Mouse (Mus musculus) layer of hippocampus, adult 9-10 months (tissue): Measurements from ENCODE around the gene Gstp1.
"Not testable (repeated sequence)": the region's sequence is repeated elsewhere in the genome, so short reads cannot be mapped to it uniquely, and the experiment has no call there.

ENCODE experiments used
- DNase-seq: peaks from one replicate; pipeline ENCODE4 v3.0.0; 2022; ENCODE audit warnings: low spot score

Gene Gstp1

GRCm38 (mm10) chr19:4037154-4037787 is 514 bp downstream of the Gstp1 start:
- DNase-seq, result not testable (repeated sequence)

DNA sequence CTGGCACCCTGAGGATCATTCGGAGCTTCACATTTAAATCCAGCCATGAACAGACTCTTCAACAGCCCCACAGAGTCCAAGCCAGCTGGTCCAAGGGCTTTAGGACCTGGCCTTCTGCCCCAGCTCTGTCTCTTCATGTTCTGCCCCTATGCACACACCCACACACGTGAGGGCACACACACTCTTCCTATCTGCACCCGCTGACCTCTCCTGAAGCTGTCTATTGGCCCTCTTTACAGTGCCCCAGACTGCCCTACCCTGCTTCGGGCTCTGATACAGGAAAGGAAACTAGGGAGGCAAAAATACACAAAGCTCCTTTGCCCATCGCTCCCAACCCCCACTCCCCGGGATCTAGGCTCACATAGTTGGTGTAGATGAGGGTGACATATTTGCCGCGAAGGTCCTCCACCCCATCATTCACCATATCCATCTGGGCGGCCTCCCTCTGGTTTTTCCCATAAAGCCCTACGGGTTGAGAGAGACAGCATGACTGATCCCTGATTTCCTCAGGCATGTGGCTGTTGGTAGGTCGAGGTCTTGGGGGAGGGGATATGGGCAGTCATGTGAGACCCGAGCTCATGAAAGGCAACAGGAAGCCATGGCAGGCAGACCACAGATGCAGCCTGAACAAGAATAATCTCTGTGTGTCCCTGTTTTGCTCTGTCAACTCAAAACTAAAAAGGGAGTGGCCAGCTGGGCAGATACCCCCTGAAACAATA is 1.3 kb downstream of the Gstp1 start:
- no peak for DNase-seq

DNA sequence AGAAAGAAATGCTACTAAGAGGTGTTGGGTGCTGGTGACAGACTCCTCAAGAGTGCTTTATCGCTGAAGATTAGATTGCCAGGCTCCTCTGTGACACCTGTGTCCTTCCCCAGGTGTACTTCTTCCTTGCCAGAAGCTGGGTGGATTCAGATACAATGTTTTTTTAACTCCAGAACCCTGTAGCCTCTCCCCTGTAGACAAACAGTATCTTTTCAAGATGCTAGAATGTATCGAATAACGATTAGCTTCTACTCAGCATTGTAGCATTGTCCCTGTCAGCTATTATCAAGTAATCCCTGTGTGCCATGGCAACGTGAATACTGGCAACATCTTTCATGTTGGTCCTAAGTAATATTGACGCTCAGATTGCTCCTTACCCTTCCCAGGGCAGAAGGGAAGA is 4.0 kb downstream of the Gstp1 start:
- no peak for DNase-seq

DNA sequence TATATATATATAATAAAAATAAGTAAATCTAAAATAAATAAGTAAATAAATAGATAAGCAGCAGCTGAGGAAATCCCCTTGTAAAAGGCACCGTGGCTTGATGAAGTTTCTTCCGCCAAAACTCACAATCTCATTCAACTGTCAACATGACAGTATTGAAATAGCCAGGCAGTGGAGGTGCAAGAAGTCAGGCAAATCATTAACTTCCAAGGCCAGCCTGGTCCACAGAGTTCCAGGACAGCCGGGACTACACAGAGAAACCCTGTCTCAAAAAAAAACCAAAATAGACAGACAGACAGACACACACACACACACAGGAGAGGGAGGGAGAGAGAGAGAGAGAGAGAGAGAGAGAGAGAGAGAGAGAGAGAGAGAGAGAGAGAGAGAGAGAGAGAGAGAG is 4.5 kb downstream of the Gstp1 start:
- no peak for DNase-seq

- DNase-seq, result no peak
Measured at GRCm38 (mm10) chr19:4032668-4033067, 5.1 kb downstream of the Gstp1 start.

- DNase-seq, result no peak
Measured at GRCm38 (mm10) chr19:4027576-4027975, 10.2 kb downstream of the Gstp1 start.

- DNase-seq, result no peak
Measured at GRCm38 (mm10) chr19:4023185-4023584, 14.6 kb downstream of the Gstp1 start.

DNA sequence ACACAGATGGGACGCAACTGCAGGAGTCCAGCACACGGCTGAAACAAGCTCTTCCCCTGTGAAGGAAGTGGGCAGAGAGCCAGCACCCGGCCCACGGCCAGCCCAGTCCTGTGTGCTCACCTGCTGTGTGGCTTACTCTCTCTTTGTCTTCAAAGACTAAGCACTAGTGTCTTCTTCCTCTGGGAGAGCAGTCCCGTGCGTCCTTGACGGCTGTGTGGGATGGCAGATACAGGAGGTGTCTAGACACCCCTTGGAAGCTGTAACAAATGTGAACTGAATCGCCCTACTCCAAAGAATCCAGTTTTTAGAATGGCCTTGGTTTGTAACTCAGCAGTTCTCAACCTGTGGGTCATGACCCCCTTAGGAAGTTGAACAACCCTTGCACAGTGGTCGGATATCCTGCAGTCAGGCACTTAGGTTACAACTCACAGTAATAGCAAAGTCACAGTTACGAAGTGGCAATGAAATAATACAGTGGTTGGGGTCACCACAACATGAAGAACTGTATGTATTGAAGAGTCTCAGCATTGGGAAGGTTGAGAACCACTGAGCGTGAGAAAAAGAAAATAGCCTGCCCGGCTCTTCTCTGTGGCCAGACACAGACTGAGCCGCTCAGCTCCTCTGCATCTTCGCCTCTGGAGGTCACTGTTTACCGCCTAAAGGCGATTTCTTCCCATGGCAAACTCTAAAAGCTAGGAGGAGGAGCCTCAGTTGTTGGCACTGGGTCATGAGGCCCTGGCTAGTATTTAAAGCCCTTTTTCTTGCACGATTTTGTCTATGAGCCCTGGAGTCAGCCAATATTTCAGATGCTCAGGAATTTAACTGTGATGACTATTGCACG is 18.8 kb downstream of the Gstp1 start:
- peak; percentile 65 for DNase-seq

GRCm38 (mm10) chr19:4017921-4018587 is 19.7 kb downstream of the Gstp1 start:
- no peak for DNase-seq

- DNase-seq, result no peak
Measured at GRCm38 (mm10) chr19:4015635-4016034, 22.1 kb downstream of the Gstp1 start.

- DNase-seq, result no peak
Measured at GRCm38 (mm10) chr19:4014802-4015201, 23.0 kb downstream of the Gstp1 start.

GRCm38 (mm10) chr19:4013066-4013465 is 24.7 kb downstream of the Gstp1 start:
- no peak for DNase-seq

DNA sequence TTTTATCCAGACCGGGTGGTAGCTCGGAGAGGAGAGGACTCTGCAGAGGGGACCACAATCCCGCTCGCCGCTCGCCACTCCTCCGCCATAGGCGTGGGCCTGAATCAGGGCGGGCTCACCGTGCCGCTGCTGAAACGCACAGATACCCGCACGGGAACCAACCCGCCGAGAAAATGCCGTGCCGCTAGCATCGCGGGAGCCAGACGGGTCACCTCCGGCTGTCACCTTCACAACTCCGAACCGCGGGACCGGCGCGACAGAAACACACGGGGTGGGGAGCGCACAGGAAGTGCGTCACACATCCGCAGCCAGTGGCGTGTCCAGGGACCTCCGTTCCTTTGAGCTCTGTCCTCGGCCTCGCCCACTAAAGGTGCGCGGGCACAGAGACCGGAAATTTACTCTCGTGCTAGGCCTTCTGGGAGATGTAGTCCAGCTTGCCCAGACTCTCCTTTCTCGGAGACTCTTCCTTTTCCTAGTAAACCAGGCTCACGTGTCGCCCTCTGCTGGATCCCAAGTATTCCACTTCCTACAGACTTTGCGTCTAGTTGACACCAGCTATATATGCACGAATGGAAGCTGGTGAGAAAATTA is 25.3 kb downstream of the Gstp1 start, which contains the start of gene Ndufv1:
Gene Ndufv1, minus strand, starts transcription at position 375 of the 591 bp plus-strand sequence.
- peak; percentile 94 for DNase-seq

- DNase-seq, result no peak
Measured at GRCm38 (mm10) chr19:4011086-4011485, 26.7 kb downstream of the Gstp1 start.

GRCm38 (mm10) chr19:4005971-4006370 is 31.8 kb downstream of the Gstp1 start:
- DNase-seq, result no peak

DNA sequence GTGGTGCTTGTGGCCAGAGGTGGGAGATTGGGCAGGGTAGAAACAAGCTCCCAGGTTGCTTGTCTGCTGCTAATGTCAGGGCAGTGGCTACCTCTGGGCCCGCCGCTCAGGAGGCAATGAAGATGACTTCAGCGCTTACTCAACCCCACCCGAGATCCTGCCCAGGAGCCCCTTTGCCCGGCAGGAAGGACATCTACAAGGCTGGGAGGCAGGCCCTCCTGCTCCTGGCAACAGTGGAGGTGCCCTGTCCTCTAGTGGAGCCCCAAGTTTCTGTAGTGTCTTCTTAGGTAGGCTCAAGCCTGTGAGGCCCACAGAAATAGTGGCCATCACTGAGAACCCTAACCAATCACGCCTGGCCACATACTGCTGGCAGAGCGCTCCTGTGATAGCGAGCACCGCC is 32.7 kb downstream of the Gstp1 start:
- no peak for DNase-seq

DNA sequence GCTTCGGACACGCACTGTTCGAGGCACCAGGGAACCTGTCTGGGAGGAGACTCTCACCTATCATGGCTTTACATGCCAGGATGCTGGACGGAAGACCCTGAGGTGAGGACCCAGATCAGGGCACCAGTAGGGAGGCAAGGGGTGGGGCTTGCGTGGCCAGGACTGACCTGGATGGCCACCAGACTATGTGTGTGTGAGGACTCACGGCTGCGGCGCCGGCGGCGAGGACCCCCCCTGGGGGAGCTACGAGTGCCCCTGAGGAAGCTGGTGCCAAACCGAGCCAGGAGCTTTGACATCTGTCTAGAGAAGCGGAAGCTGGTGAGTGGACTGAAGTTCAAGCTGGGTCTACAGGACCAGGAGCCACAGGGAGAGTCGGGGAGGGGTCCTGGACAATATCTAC is 33.5 kb downstream of the Gstp1 start:
- no peak for DNase-seq

DNA sequence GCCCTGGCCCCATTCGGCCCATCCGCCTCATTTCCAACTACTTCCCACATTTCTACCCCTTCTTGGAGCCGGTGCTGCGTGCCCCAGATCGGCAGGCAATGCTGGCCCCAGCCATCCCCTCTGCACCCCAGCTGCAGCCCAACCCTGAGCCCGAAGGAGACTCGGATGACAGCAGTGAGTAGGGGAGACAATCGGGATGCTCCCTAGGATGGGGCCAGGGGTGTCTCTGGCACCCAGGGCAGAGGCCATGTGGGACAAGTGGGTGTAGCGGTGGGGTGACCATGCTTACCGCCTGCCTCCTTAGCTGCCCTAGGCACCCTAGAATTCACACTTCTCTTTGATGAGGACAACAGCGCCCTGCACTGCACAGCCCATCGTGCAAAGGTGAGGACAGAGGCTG is 34.1 kb downstream of the Gstp1 start:
- DNase-seq, result no peak

DNA sequence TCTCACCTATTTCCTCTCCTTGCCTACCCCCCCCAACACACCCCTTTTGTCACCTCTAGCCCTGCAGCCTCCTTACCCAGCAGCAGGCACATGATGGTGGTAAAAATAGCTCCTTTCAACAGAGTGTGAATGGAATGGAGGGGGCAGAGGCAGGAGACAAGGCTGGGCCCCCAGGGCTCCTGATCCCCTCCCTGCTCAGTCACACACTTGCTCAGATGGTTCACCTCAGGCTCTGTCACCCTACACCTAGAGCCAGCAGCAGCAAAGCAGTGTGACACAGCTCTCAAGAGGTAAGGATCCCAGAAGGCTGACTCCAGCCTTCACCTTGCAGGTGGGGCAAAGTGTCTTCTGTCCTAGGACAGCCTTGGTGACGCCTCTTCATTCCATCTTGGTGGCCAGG is 34.7 kb downstream of the Gstp1 start, which contains the start of gene Doc2g:
Gene Doc2g, plus strand, starts transcription at position 202 of the 400 bp plus-strand sequence.
- no peak for DNase-seq

GRCm38 (mm10) chr19:4001752-4002151 is 36.0 kb downstream of the Gstp1 start:
- DNase-seq, result no peak

- DNase-seq, result no peak
Measured at GRCm38 (mm10) chr19:4000949-4001525, 36.7 kb downstream of the Gstp1 start.
